Comparison of ENCODE assay signal across 8 mouse cellular contexts in genomic region chr12:59066448-59067077, GRCm38 (mm10). TPM values are rescaled to one million over a fixed set of nuclear protein-coding genes. Genes with fewer than 3 reads are reported as not detected.
DNase-seq lines count a peak whose midpoint lies in the region; ATAC-seq lines count a peak whose summit lies in the region.

Pnn (plus strand) TSS chr12:59066884.

- WGBS in heart, embryonic 13.5 days: under 1% methylated on average over 43 of the region's 43 CpGs
- WGBS in liver, embryonic 12.5 days (ENCODE audit: insufficient replicate concordance): under 1% methylated on average over 43 of the region's 43 CpGs
- under 1% methylated on average over 43 of the region's 43 CpGs for WGBS in stomach, embryonic 15.5 days

- H3K4me2 ChIP-seq in heart, embryonic 13.5 days: peak within 1 kb of the TSS; percentile 93
- H3K4me2 ChIP-seq in liver, embryonic 12.5 days: peak within 1 kb of the TSS; percentile 86
- H3K4me2 ChIP-seq in stomach, embryonic 15.5 days: peak within 1 kb of the TSS; percentile 78

- peak within 1 kb of the TSS; percentile 94 for H3K4me3 ChIP-seq in brown adipose tissue, adult 24 weeks (ENCODE audit: insufficient read depth, low read depth, low read length)
- peak within 1 kb of the TSS; percentile 100 for H3K4me3 ChIP-seq in heart, embryonic 13.5 days
- H3K4me3 ChIP-seq in liver, embryonic 12.5 days: peak within 1 kb of the TSS; percentile 96
- H3K4me3 ChIP-seq in stomach, embryonic 15.5 days (replicated peaks): peak within 1 kb of the TSS; percentile 94

- H3K27me3 ChIP-seq in heart, embryonic 13.5 days (replicated peaks): 0 out of 2 replicates have a peak, but pooled peaks cover 5% of the 10 kb centered on the region
- no peaks in the 10 kb centered on the region; the same call in 1 of the 2 replicates for H3K27me3 ChIP-seq in liver, embryonic 12.5 days (replicated peaks)
- H3K27me3 ChIP-seq in stomach, embryonic 15.5 days (replicated peaks): no peaks in the 10 kb centered on the region

- peak within 1 kb of the TSS; percentile 80 for H3K27ac ChIP-seq in brown adipose tissue, adult 24 weeks (replicated peaks; ENCODE audit: low read depth, low read length)
- peak within 1 kb of the TSS; percentile 95 for H3K27ac ChIP-seq in heart, embryonic 13.5 days (replicated peaks)
- peak within 1 kb of the TSS; percentile 88 for H3K27ac ChIP-seq in liver, embryonic 12.5 days
- H3K27ac ChIP-seq in stomach, embryonic 15.5 days: peak within 1 kb of the TSS; percentile 94

- peaks cover 35% of the 10 kb centered on the region for H3K36me3 ChIP-seq in heart, embryonic 13.5 days
- peaks cover 36% of the 10 kb centered on the region for H3K36me3 ChIP-seq in liver, embryonic 12.5 days
- H3K36me3 ChIP-seq in stomach, embryonic 15.5 days: peaks cover 21% of the 10 kb centered on the region

- H3K9ac ChIP-seq in heart, embryonic 13.5 days: peak within 1 kb of the TSS; percentile 98
- H3K9ac ChIP-seq in liver, embryonic 12.5 days: peak within 1 kb of the TSS; percentile 94
- peak within 1 kb of the TSS; percentile 96 for H3K9ac ChIP-seq in stomach, embryonic 15.5 days

- peak; percentile 99 for ATAC-seq in heart, embryonic 13.5 days (ENCODE audit: extremely low read depth, insufficient number of reproducible peaks, low FRiP score, low TSS enrichment)
- ATAC-seq in liver, embryonic 12.5 days: peak; percentile 99
- peak; percentile 100 for ATAC-seq in stomach, embryonic 15.5 days (ENCODE audit: insufficient read depth, low FRiP score, low read depth)

- no peaks in the 10 kb centered on the region for H3K4me1 ChIP-seq in brown adipose tissue, adult 24 weeks (ENCODE audit: control insufficient read depth, insufficient read depth, insufficient read length, low read length)
- H3K4me1 ChIP-seq in heart, embryonic 13.5 days: peaks cover 17% of the 10 kb centered on the region
- peaks cover 25% of the 10 kb centered on the region for H3K4me1 ChIP-seq in liver, embryonic 12.5 days
- H3K4me1 ChIP-seq in stomach, embryonic 15.5 days: 0 out of 2 replicates have a peak, but pooled peaks cover 5% of the 10 kb centered on the region

- H3K9me3 ChIP-seq in heart, embryonic 13.5 days: no peaks in the 10 kb centered on the region
- no peaks in the 10 kb centered on the region for H3K9me3 ChIP-seq in liver, embryonic 12.5 days (replicated peaks)
- no peaks in the 10 kb centered on the region for H3K9me3 ChIP-seq in stomach, embryonic 15.5 days

- peak; percentile 98 for DNase-seq in CD4-positive, CD25-positive, alpha-beta regulatory T cell, adult 2 months (ENCODE audit: low read depth, low spot score)
- peak; percentile 72 for DNase-seq in fat pad, adult 2 months (ENCODE audit: extremely low read depth, low read depth, low spot score)
- DNase-seq in kidney, postnatal 10 days: peak; percentile 98
- DNase-seq in natural killer cell, adult 2 months (ENCODE audit: low spot score in 2 of 2): peak; percentile 96 to 97

RNA-seq across cellular contexts. Expression of gene Pnn, which starts in this region (rescaled TPM):
- polyA plus RNA-seq in brown adipose tissue, adult 24 weeks (2012; ENCODE audit: insufficient read depth, insufficient read length, missing spikeins): 28.1 and 30.3 TPM in 2 replicates
- polyA plus RNA-seq in heart, embryonic 13.5 days (2015; fragmentation: Nextera tagmentation; extraction: Ambion mirVana): 63.0 and 64.9 TPM in 2 replicates
- 68.6 and 69.4 TPM in 2 replicates for polyA plus RNA-seq in liver, embryonic 12.5 days (2016; fragmentation: Nextera tagmentation; extraction: Ambion mirVana)
- 112 and 113 TPM in 2 replicates for polyA plus RNA-seq in stomach, embryonic 15.5 days (2015; fragmentation: Nextera tagmentation; extraction: Ambion mirVana)

Comparison
In these comparisons a context has a peak if more than half of its experiments do, and no peak if none do; other contexts are left out.
1. Peak in every context shown above with its lines: DNase-seq, ATAC-seq, H3K4me3 ChIP-seq and H3K27ac ChIP-seq.